ENCODE assay signal across 9 mouse cellular contexts in the genomic region with DNA sequence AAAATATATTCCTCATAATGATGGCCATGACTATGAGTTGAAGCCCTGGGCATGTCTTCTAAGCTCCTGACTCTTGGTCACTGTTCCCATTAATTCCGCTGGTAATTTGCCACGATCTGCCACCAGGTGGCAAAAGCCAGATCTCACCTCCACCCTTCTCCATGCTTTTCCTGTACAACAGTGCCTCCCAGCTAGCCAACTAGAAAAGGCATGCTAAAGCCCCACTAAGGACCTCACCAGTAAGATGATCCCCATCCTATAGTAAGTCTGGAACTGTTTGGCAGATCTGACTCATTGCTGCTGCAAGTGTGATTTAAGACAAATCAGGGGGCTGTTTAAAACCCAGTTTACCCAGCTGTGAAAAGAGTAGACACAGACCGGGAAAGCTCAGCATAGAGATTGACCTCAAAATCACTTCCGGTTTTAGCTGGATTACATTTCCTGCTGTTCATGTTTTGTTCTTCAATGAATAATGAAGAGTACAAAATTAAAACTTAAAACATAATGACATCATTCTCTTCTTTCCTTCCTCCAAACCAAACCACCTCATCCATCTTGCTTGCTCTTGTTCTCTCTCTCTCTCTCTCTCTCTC. TPM values are rescaled to one million over a fixed set of nuclear protein-coding genes. Genes with fewer than 3 reads are reported as not detected.
DNase-seq lines count a peak whose midpoint lies in the region; ATAC-seq and TF ChIP-seq lines count a peak whose summit lies in the region.
"Had no signal": no experiment of that assay in that cellular context is flagged by ENCODE, and none has a peak within 500 bp of the region (broad histone marks: within the 10 kb centered on the region; RNA-seq: fewer than 3 reads in every experiment).

No protein-coding gene starts in this region.

- no peak overlapping the region for H3K4me3 ChIP-seq in G1E (ENCODE audit: low read depth, low read length)
- H3K4me3 ChIP-seq in embryonic facial prominence, embryonic 12.5 days: no peak overlapping the region
- no peak overlapping the region for H3K4me3 ChIP-seq in heart, embryonic 12.5 days
- H3K4me3 ChIP-seq in kidney, postnatal 0 days (replicated peaks; ENCODE audit: low read depth, low read length): no peak overlapping the region
- H3K4me3 ChIP-seq in lung, embryonic 15.5 days: no peak overlapping the region
- H3K4me3 ChIP-seq in olfactory bulb, adult 2 months (ENCODE audit: insufficient read depth, low read depth, low read length): no peak overlapping the region

- no peak overlapping the region for H3K9ac ChIP-seq in embryonic facial prominence, embryonic 12.5 days
- no peak overlapping the region for H3K9ac ChIP-seq in heart, embryonic 12.5 days
- H3K9ac ChIP-seq in kidney, postnatal 0 days (ENCODE audit: low read depth, low read length): no peak overlapping the region
- H3K9ac ChIP-seq in lung, embryonic 15.5 days: no peak overlapping the region

- 26% methylated on average over 4 of the region's 4 CpGs for WGBS in embryonic facial prominence, embryonic 12.5 days
- 30% methylated on average over 4 of the region's 4 CpGs for WGBS in heart, embryonic 12.5 days
- 4% methylated on average over 4 of the region's 4 CpGs for WGBS in kidney, postnatal 0 days
- 18% methylated on average over 4 of the region's 4 CpGs for WGBS in lung, embryonic 15.5 days
- 23% methylated on average over 4 of the region's 4 CpGs for WGBS in olfactory bulb, adult 2 months

- H3K36me3 ChIP-seq in G1E (replicated peaks): no peaks in the 10 kb centered on the region
- H3K36me3 ChIP-seq in embryonic facial prominence, embryonic 12.5 days: no peaks in the 10 kb centered on the region
- no peaks in the 10 kb centered on the region for H3K36me3 ChIP-seq in heart, embryonic 12.5 days
- H3K36me3 ChIP-seq in kidney, postnatal 0 days (ENCODE audit: insufficient read depth, low read length): no peaks in the 10 kb centered on the region
- no peaks in the 10 kb centered on the region for H3K36me3 ChIP-seq in lung, embryonic 15.5 days

- peak; percentile 73; the same call in 1 of the 2 replicates for ATAC-seq in G1E (ENCODE audit: extremely low read depth, insufficient number of reproducible peaks, low FRiP score, poor library complexity, severe bottlenecking)
- peak; percentile 87; the same call in 1 of the 2 replicates for ATAC-seq in embryonic facial prominence, embryonic 12.5 days (ENCODE audit: insufficient number of reproducible peaks, insufficient read depth, low FRiP score, low TSS enrichment)
- ATAC-seq in heart, embryonic 12.5 days (ENCODE audit: insufficient number of reproducible peaks, low FRiP score): peak; percentile 74; the same call in 1 of the 2 replicates
- ATAC-seq in kidney, postnatal 0 days (replicated peaks; ENCODE audit: low FRiP score, low read depth): peak; percentile 90
- peak; percentile 78 for ATAC-seq in lung, embryonic 15.5 days (ENCODE audit: borderline replicate concordance, extremely low read depth, low FRiP score, low TSS enrichment)

- no peaks in the 10 kb centered on the region for H3K4me1 ChIP-seq in G1E (ENCODE audit: insufficient read depth, low read depth, low read length)
- no peaks in the 10 kb centered on the region for H3K4me1 ChIP-seq in embryonic facial prominence, embryonic 12.5 days
- peaks cover 18% of the 10 kb centered on the region for H3K4me1 ChIP-seq in heart, embryonic 12.5 days (replicated peaks)
- no peaks in the 10 kb centered on the region for H3K4me1 ChIP-seq in kidney, postnatal 0 days (replicated peaks; ENCODE audit: insufficient read depth, low read length)
- H3K4me1 ChIP-seq in lung, embryonic 15.5 days: no peaks in the 10 kb centered on the region
- no peaks in the 10 kb centered on the region for H3K4me1 ChIP-seq in olfactory bulb, adult 2 months (ENCODE audit: control insufficient read depth, insufficient read depth, low read length)

- no peak overlapping the region for H3K4me2 ChIP-seq in embryonic facial prominence, embryonic 12.5 days (replicated peaks)
- no peak overlapping the region for H3K4me2 ChIP-seq in heart, embryonic 12.5 days
- H3K4me2 ChIP-seq in kidney, postnatal 0 days (ENCODE audit: low read length): no peak overlapping the region
- no peak overlapping the region for H3K4me2 ChIP-seq in lung, embryonic 15.5 days

- H3K9me3 ChIP-seq in G1E (replicated peaks): no peaks in the 10 kb centered on the region
- H3K9me3 ChIP-seq in embryonic facial prominence, embryonic 12.5 days: no peaks in the 10 kb centered on the region
- no peaks in the 10 kb centered on the region for H3K9me3 ChIP-seq in heart, embryonic 12.5 days (replicated peaks)
- H3K9me3 ChIP-seq in kidney, postnatal 0 days (replicated peaks; ENCODE audit: low read length): no peaks in the 10 kb centered on the region
- no peaks in the 10 kb centered on the region for H3K9me3 ChIP-seq in lung, embryonic 15.5 days

- H3K27ac ChIP-seq in embryonic facial prominence, embryonic 12.5 days: no peak overlapping the region
- no peak overlapping the region for H3K27ac ChIP-seq in heart, embryonic 12.5 days (ENCODE audit: poor library complexity, severe bottlenecking)
- H3K27ac ChIP-seq in kidney, postnatal 0 days: no peak overlapping the region
- H3K27ac ChIP-seq in lung, embryonic 15.5 days: no peak overlapping the region
- H3K27ac ChIP-seq in olfactory bulb, adult 2 months (ENCODE audit: insufficient read depth, low read depth, low read length): no peak overlapping the region
- H3K27ac ChIP-seq: macrophage had no signal

- H3K27me3 ChIP-seq in G1E (ENCODE audit: insufficient read depth, low read length): peaks cover 9% of the 10 kb centered on the region
- no peaks in the 10 kb centered on the region for H3K27me3 ChIP-seq in embryonic facial prominence, embryonic 12.5 days
- peaks cover 54% of the 10 kb centered on the region for H3K27me3 ChIP-seq in heart, embryonic 12.5 days (replicated peaks)
- H3K27me3 ChIP-seq in kidney, postnatal 0 days (ENCODE audit: insufficient read depth, low read length): no peaks in the 10 kb centered on the region
- no peaks in the 10 kb centered on the region for H3K27me3 ChIP-seq in lung, embryonic 15.5 days

- no peak for DNase-seq in G1E (ENCODE audit: low spot score)
- DNase-seq in adrenal gland, postnatal 25 days: peak; percentile 62
- peak; percentile 89 for DNase-seq in kidney, postnatal 0 days (ENCODE audit: low spot score)
- DNase-seq in urinary bladder, postnatal 4 days (ENCODE audit: low spot score in 2 of 2): peak; percentile 38 to 60

- no peak for TF ChIP-seq POLR2A in olfactory bulb, adult 2 months (IDR thresholded peaks at IDR 0.05; ENCODE audit: insufficient read depth, low read depth, low read length)

- peak; percentile 18; the same call in 1 of the 2 replicates for TF ChIP-seq CTCF in G1E (IDR thresholded peaks at IDR 0.05; ENCODE audit: low read depth, low read length)
- peak; percentile 98 for TF ChIP-seq CTCF in kidney, postnatal 0 days (IDR thresholded peaks at IDR 0.05; ENCODE audit: low read depth)
- TF ChIP-seq CTCF in olfactory bulb, adult 2 months (IDR thresholded peaks at IDR 0.05; ENCODE audit: insufficient read depth, low read depth, low read length): peak; percentile 24; the same call in 1 of the 2 replicates

RNA-seq across cellular contexts. Expression of a gene that starts 22.6 kb away (rescaled TPM):
- total RNA-seq in G1E (2014; fragmentation: Nextera tagmentation) (101 and 110 TPM in 2 replicates), G1E (2017) (64.1 and 65.8 TPM in 2 replicates)
- 49.0 and 61.2 TPM in 2 replicates for polyA plus RNA-seq in G1E (2012)
- total RNA-seq in adrenal gland, postnatal 25 days (2021): 16.1 and 21.1 TPM in 2 replicates
- polyA plus RNA-seq in embryonic facial prominence, embryonic 12.5 days (2016; fragmentation: Nextera tagmentation; extraction: Ambion mirVana): 35.8 and 37.6 TPM in 2 replicates
- 20.7 and 21.0 TPM in 2 replicates for polyA plus RNA-seq in heart, embryonic 12.5 days (2016; fragmentation: Nextera tagmentation; extraction: Ambion mirVana)
- 36.0 and 39.7 TPM in 2 replicates for polyA plus RNA-seq in kidney, postnatal 0 days (2015; fragmentation: Nextera tagmentation; extraction: Ambion mirVana)
- polyA plus RNA-seq in lung, embryonic 15.5 days (2015; fragmentation: Nextera tagmentation; extraction: Ambion mirVana): 41.1 and 41.9 TPM in 2 replicates
- not detected in 2 replicates for polyA plus RNA-seq in olfactory bulb, adult 2 months (2012; ENCODE audit: insufficient read depth, insufficient read length, low replicate concordance, missing spikeins)

Comparison
In these comparisons a context has a peak if more than half of its experiments do, and no peak if none do; other contexts are left out.
1. CTCF ChIP-seq: peak in every context shown above with its lines; median percentile 98 in kidney, postnatal 0 days; 24 in olfactory bulb, adult 2 months; 18 in G1E.